Mouse (Mus musculus): ENCODE results near the gene Smim5.

Smim5 gene

GRCm38 (mm10) chr11:115894755-115895520, 4.8 kb upstream of the Smim5 start:
- no peak for DNase-seq (ENCODE audit: inconsistent ontology term)

- no peak for DNase-seq (ENCODE audit: inconsistent ontology term)
These were observed 1.3 kb upstream of the Smim5 start for GRCm38 (mm10) chr11:115898446-115898845.

- peak; percentile 9 for DNase-seq (ENCODE audit: inconsistent ontology term)
These were observed 880 bp upstream of the Smim5 start for GRCm38 (mm10) chr11:115898886-115899285.

- DNase-seq (ENCODE audit: inconsistent ontology term) = no peak
These were observed 983 bp downstream of the Smim5 start for GRCm38 (mm10) chr11:115900561-115901337.

- no peak for DNase-seq (ENCODE audit: inconsistent ontology term)
These were observed 1.8 kb downstream of the Smim5 start for GRCm38 (mm10) chr11:115901338-115902161.

- no peak for DNase-seq (ENCODE audit: inconsistent ontology term)
These were observed 2.4 kb downstream of the Smim5 start for GRCm38 (mm10) chr11:115902177-115902576.

DNA sequence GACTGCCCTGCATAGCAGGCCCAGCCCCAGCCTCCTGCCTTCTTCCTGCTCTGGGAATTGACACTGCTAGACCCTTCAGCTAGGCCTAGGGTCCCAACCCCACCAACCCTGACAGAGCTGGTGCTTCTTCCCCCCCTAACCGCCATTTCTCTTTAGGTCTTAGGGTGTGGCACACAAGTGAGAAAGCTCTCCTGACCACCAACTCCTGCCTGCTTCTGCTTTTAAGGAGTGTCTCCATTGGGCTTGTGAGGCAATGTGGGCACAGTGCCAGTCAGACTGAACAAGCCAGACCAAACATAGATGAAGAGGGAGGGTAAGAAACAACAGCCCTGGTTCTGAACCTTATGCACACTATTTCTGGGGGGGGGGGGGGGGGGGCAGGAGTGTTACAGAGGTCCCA, 3.1 kb downstream of the Smim5 start:
- DNase-seq (ENCODE audit: inconsistent ontology term) = no peak

- no peak for DNase-seq (ENCODE audit: inconsistent ontology term)
These were observed 3.8 kb downstream of the Smim5 start for GRCm38 (mm10) chr11:115903384-115904230.

- DNase-seq (ENCODE audit: inconsistent ontology term) = no peak
These were observed 4.6 kb downstream of the Smim5 start for GRCm38 (mm10) chr11:115904231-115904955.

- no peak for DNase-seq (ENCODE audit: inconsistent ontology term)
These were observed 5.4 kb downstream of the Smim5 start for GRCm38 (mm10) chr11:115904956-115905790.

GRCm38 (mm10) chr11:115906116-115906515, 6.3 kb downstream of the Smim5 start:
- DNase-seq (ENCODE audit: inconsistent ontology term) = no peak

DNA sequence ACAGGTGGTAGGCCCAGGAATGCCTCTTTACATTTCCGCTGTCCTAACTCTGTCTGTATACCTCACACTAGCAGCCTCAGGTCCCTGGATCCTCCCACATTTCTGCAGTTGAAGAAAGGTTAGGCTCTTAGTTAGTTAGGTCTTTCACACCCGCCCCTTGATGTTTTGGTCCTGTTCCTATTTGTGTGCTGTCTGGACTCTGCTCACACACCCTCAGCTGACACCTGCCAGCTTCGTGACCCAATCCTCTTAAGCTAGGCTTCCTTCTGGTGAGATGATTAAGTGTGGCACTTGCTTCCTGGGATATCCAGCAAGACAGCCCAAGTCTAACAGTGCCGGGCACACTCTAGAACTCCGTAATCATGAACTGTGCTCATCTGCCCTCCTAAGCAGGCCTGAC, 6.8 kb downstream of the Smim5 start:
- DNase-seq (ENCODE audit: inconsistent ontology term) = no peak

DNA sequence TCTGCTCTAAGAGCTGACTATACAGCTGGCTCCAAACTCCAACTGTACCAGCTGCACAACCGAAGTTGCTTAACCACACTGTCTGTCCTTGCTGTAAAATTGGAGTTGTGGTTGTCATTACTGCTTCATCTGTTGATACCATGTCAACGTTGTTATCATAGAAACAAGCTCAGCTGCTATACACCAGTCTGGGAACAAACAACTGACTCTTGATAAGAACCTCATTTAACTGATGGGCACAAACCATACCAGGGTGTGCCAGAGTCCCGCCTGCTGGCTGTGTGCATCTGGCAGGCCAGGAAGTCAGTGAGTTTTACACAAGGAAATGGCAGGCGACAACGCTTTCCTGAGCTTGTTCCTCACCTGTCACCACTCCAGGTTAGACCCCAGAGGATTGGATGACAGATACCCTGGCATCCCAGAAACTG, 11.4 kb downstream of the Smim5 start:
- no peak for DNase-seq (ENCODE audit: inconsistent ontology term)

GRCm38 (mm10) chr11:115911632-115912376, 12.0 kb downstream of the Smim5 start, which contains the start of gene Smim6:
Gene Smim6 (plus strand): TSS chr11:115912017.
- DNase-seq (ENCODE audit: inconsistent ontology term) = no peak

DNA sequence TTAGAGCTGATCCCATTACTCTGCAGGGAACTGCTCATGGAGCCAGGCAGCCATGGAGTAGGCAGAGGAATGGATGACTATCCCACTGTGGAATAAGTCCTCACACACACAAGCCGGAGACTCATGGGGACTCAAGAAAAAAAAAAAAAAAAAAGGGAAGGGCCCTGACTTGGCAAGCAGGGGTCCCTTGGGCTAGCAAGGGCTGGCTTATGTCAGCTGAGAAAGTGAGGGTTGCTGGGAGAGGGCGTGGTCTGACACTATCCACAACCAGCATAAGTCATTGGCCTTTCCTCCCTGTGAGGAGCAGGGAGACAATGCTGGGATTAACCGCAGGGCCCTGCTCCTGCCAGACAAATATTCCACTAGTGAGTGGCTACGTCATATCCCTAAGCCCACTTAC, 16.8 kb downstream of the Smim5 start:
- DNase-seq (ENCODE audit: inconsistent ontology term) = no peak

- no peak for DNase-seq (ENCODE audit: inconsistent ontology term)
These were observed 18.9 kb downstream of the Smim5 start for GRCm38 (mm10) chr11:115918637-115919036.

- no peak for DNase-seq (ENCODE audit: inconsistent ontology term)
These were observed 19.3 kb downstream of the Smim5 start for GRCm38 (mm10) chr11:115919073-115919472.

GRCm38 (mm10) chr11:115920110-115920818, 20.5 kb downstream of the Smim5 start:
- DNase-seq (ENCODE audit: inconsistent ontology term) = no peak

Measured in Muller cell, postnatal 12 days (primary cell).